9 mouse cellular contexts compared by ENCODE assay signal in genomic region chr2:36101866-36102558, GRCm38 (mm10). TPM values are rescaled to one million over a fixed set of nuclear protein-coding genes. Genes with fewer than 3 reads are reported as not detected.
DNase-seq lines count a peak whose midpoint lies in the region; ATAC-seq lines count a peak whose summit lies in the region.
"Had no signal": no experiment of that assay in that cellular context is flagged by ENCODE, and none has a peak within 500 bp of the region (broad histone marks: within the 10 kb centered on the region; RNA-seq: fewer than 3 reads in every experiment).

No protein-coding gene starts in this region.

- no peaks in the 10 kb centered on the region for H3K9me3 ChIP-seq in kidney, embryonic 14.5 days (ENCODE audit: control insufficient read depth, low read length)
- H3K9me3 ChIP-seq in embryonic facial prominence, embryonic 12.5 days = no peaks in the 10 kb centered on the region
- H3K9me3 ChIP-seq in hindbrain, embryonic 15.5 days = no peaks in the 10 kb centered on the region
- no peaks in the 10 kb centered on the region for H3K9me3 ChIP-seq in midbrain, embryonic 15.5 days

- H3K4me3 ChIP-seq in kidney, embryonic 14.5 days (ENCODE audit: low read length) = peak overlapping the region; percentile 48
- H3K4me3 ChIP-seq in embryonic facial prominence, embryonic 12.5 days = peak overlapping the region; percentile 62
- no peak overlapping the region for H3K4me3 ChIP-seq in hindbrain, embryonic 15.5 days
- peak overlapping the region; percentile 35; the same call in 1 of the 2 replicates for H3K4me3 ChIP-seq in midbrain, embryonic 15.5 days

- peak overlapping the region; percentile 10; the same call in 1 of the 2 replicates for H3K4me2 ChIP-seq in kidney, embryonic 14.5 days (replicated peaks; ENCODE audit: low read depth, low read length)
- H3K4me2 ChIP-seq in embryonic facial prominence, embryonic 12.5 days (replicated peaks) = peak overlapping the region; percentile 77
- H3K4me2 ChIP-seq in hindbrain, embryonic 15.5 days = peak overlapping the region; percentile 54; the same call in 1 of the 2 replicates
- H3K4me2 ChIP-seq in midbrain, embryonic 15.5 days = peak overlapping the region; percentile 27

- WGBS in kidney, embryonic 14.5 days = 4% methylated on average over 28 of the region's 28 CpGs
- WGBS in embryonic facial prominence, embryonic 12.5 days = 1% methylated on average over 28 of the region's 28 CpGs
- 4% methylated on average over 28 of the region's 28 CpGs for WGBS in hindbrain, embryonic 15.5 days
- 3% methylated on average over 28 of the region's 28 CpGs for WGBS in midbrain, embryonic 15.5 days

- no peak overlapping the region for H3K27ac ChIP-seq in kidney, embryonic 14.5 days (ENCODE audit: low read depth, low read length)
- H3K27ac ChIP-seq in embryonic facial prominence, embryonic 12.5 days = peak overlapping the region; percentile 92
- no peak overlapping the region for H3K27ac ChIP-seq in hindbrain, embryonic 15.5 days (replicated peaks)
- no peak overlapping the region for H3K27ac ChIP-seq in midbrain, embryonic 15.5 days

- peaks cover 24% of the 10 kb centered on the region for H3K4me1 ChIP-seq in kidney, embryonic 14.5 days (ENCODE audit: control insufficient read depth, insufficient read depth, low read length)
- peaks cover 54% of the 10 kb centered on the region for H3K4me1 ChIP-seq in embryonic facial prominence, embryonic 12.5 days
- peaks cover 33% of the 10 kb centered on the region for H3K4me1 ChIP-seq in hindbrain, embryonic 15.5 days (replicated peaks)
- peaks cover 31% of the 10 kb centered on the region for H3K4me1 ChIP-seq in midbrain, embryonic 15.5 days

- no peaks in the 10 kb centered on the region for H3K36me3 ChIP-seq in kidney, embryonic 14.5 days (ENCODE audit: control insufficient read depth, insufficient read depth, low read length)
- H3K36me3 ChIP-seq in embryonic facial prominence, embryonic 12.5 days = no peaks in the 10 kb centered on the region
- H3K36me3 ChIP-seq in hindbrain, embryonic 15.5 days = no peaks in the 10 kb centered on the region
- H3K36me3 ChIP-seq in midbrain, embryonic 15.5 days (replicated peaks) = no peaks in the 10 kb centered on the region

- ATAC-seq in kidney, embryonic 14.5 days (ENCODE audit: low FRiP score, low TSS enrichment) = 0 out of 2 replicates have a peak, but pooled peaks have one; percentile 24
- ATAC-seq in embryonic facial prominence, embryonic 12.5 days (ENCODE audit: insufficient number of reproducible peaks, insufficient read depth, low FRiP score, low TSS enrichment) = no peak
- no peak for ATAC-seq in hindbrain, embryonic 15.5 days (ENCODE audit: low FRiP score, low read depth)
- ATAC-seq in midbrain, embryonic 15.5 days (replicated peaks) = no peak

- H3K27me3 ChIP-seq in kidney, embryonic 14.5 days (ENCODE audit: control insufficient read depth, insufficient read depth, low read length) = peaks cover 95% of the 10 kb centered on the region
- peaks cover 90% of the 10 kb centered on the region for H3K27me3 ChIP-seq in embryonic facial prominence, embryonic 12.5 days
- H3K27me3 ChIP-seq in hindbrain, embryonic 15.5 days = peaks cover 80% of the 10 kb centered on the region
- peaks cover 88% of the 10 kb centered on the region for H3K27me3 ChIP-seq in midbrain, embryonic 15.5 days (replicated peaks)

- H3K9ac ChIP-seq in kidney, embryonic 14.5 days (ENCODE audit: low read depth, low read length) = no peak overlapping the region
- H3K9ac ChIP-seq in embryonic facial prominence, embryonic 12.5 days = peak overlapping the region; percentile 88
- H3K9ac ChIP-seq in hindbrain, embryonic 15.5 days = no peak overlapping the region
- H3K9ac ChIP-seq in midbrain, embryonic 15.5 days = no peak overlapping the region

- no peak for DNase-seq in kidney, postnatal 36 days
- DNase-seq in B cell, adult 2 months = no peak
- no peak for DNase-seq in cerebellum, postnatal 36 days
- DNase-seq in frontal cortex, postnatal 25 days (ENCODE audit: low spot score in 2 of 2) = no peak
- DNase-seq: gastrocnemius, postnatal 36 days had no signal

RNA-seq across cellular contexts. Expression of gene Lhx6, which starts 3.2 kb away (rescaled TPM):
- polyA plus RNA-seq in kidney, embryonic 14.5 days (2014; fragmentation: Nextera tagmentation; extraction: Ambion mirVana) = 1.6 and 3.0 TPM in 2 replicates
- 15.5 and 22.3 TPM in 2 replicates for polyA plus RNA-seq in embryonic facial prominence, embryonic 12.5 days (2016; fragmentation: Nextera tagmentation; extraction: Ambion mirVana)
- polyA plus RNA-seq in hindbrain, embryonic 15.5 days (2015; fragmentation: Nextera tagmentation; extraction: Ambion mirVana) = 0.62 and 1.3 TPM in 2 replicates
- 4.5 and 5.2 TPM in 2 replicates for polyA plus RNA-seq in midbrain, embryonic 15.5 days (2015; fragmentation: Nextera tagmentation; extraction: Ambion mirVana)

RNA-seq across cellular contexts. Expression of gene Mrrf, which starts 34.2 kb away (rescaled TPM):
- polyA plus RNA-seq in kidney, embryonic 14.5 days (2014; fragmentation: Nextera tagmentation; extraction: Ambion mirVana) = 33.1 and 33.7 TPM in 2 replicates
- 24.5 and 29.1 TPM in 2 replicates for polyA plus RNA-seq in embryonic facial prominence, embryonic 12.5 days (2016; fragmentation: Nextera tagmentation; extraction: Ambion mirVana)
- 21.2 and 23.1 TPM in 2 replicates for polyA plus RNA-seq in hindbrain, embryonic 15.5 days (2015; fragmentation: Nextera tagmentation; extraction: Ambion mirVana)
- polyA plus RNA-seq in midbrain, embryonic 15.5 days (2015; fragmentation: Nextera tagmentation; extraction: Ambion mirVana) = 23.1 and 24.1 TPM in 2 replicates

RNA-seq across cellular contexts. Expression of gene Rbm18, which starts 34.6 kb away (rescaled TPM):
- 62.1 and 77.1 TPM in 2 replicates for polyA plus RNA-seq in kidney, embryonic 14.5 days (2014; fragmentation: Nextera tagmentation; extraction: Ambion mirVana)
- 96.2 and 96.3 TPM in 2 replicates for polyA plus RNA-seq in embryonic facial prominence, embryonic 12.5 days (2016; fragmentation: Nextera tagmentation; extraction: Ambion mirVana)
- polyA plus RNA-seq in hindbrain, embryonic 15.5 days (2015; fragmentation: Nextera tagmentation; extraction: Ambion mirVana) = 114 and 117 TPM in 2 replicates
- 146 and 147 TPM in 2 replicates for polyA plus RNA-seq in midbrain, embryonic 15.5 days (2015; fragmentation: Nextera tagmentation; extraction: Ambion mirVana)

RNA-seq across cellular contexts. Expression of gene Morn5, which starts 52.8 kb away (rescaled TPM):
- polyA plus RNA-seq in kidney, embryonic 14.5 days (2014; fragmentation: Nextera tagmentation; extraction: Ambion mirVana) = 0.87 TPM in 1 of 2 replicates, not detected in the other
- polyA plus RNA-seq in embryonic facial prominence, embryonic 12.5 days (2016; fragmentation: Nextera tagmentation; extraction: Ambion mirVana) = 0.24 and 0.56 TPM in 2 replicates
- 2.9 and 3.0 TPM in 2 replicates for polyA plus RNA-seq in hindbrain, embryonic 15.5 days (2015; fragmentation: Nextera tagmentation; extraction: Ambion mirVana)
- polyA plus RNA-seq in midbrain, embryonic 15.5 days (2015; fragmentation: Nextera tagmentation; extraction: Ambion mirVana) = 2.0 and 3.7 TPM in 2 replicates

RNA-seq across cellular contexts. Expression of gene Ndufa8, which starts 52.8 kb away (rescaled TPM):
- polyA plus RNA-seq in kidney, embryonic 14.5 days (2014; fragmentation: Nextera tagmentation; extraction: Ambion mirVana) = 238 and 244 TPM in 2 replicates
- polyA plus RNA-seq in embryonic facial prominence, embryonic 12.5 days (2016; fragmentation: Nextera tagmentation; extraction: Ambion mirVana) = 185 and 199 TPM in 2 replicates
- polyA plus RNA-seq in hindbrain, embryonic 15.5 days (2015; fragmentation: Nextera tagmentation; extraction: Ambion mirVana) = 327 and 332 TPM in 2 replicates
- polyA plus RNA-seq in midbrain, embryonic 15.5 days (2015; fragmentation: Nextera tagmentation; extraction: Ambion mirVana) = 290 and 315 TPM in 2 replicates

Comparison
In these comparisons a context has a peak if more than half of its experiments do, and no peak if none do; other contexts are left out.
1. H3K4me2 ChIP-seq: peak in every context shown above with its lines; median percentile 77 in embryonic facial prominence, embryonic 12.5 days; 54 in hindbrain, embryonic 15.5 days; 27 in midbrain, embryonic 15.5 days; 10 in kidney, embryonic 14.5 days.